Mouse (Mus musculus): ENCODE measurements around the gene Pdzd2. TPM values are rescaled to one million over a fixed set of nuclear protein-coding genes. Genes with fewer than 3 reads are reported as not detected.
A peak's percentile ranks its signal among the peaks of the same experiment; 100 is the strongest.

Gene Pdzd2
- polyA plus RNA-seq, 1 experiment from 2014 or later: 39.8 TPM

DNA sequence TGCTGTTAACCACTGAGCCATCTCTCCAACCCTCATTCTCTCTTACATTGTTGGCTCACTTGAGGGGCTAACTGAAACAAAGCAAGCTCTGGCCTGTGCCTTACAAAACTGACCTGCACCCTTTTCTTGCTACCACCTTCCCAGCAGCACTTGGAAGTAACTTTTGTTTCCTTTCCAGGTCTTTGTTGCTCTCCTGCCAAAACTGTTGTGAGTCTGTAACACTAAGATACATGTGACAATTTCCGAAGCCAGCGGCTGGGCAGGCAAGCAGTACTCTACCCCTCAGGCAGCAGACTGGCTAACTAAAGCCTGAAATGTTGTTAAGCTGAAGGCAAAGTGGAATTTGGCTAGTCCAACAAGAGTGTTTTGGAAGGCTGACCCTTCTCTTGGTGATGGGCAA lies 251.4 kb downstream of the Pdzd2 start:
- no peaks in the 10 kb centered on the region for H3K36me3 ChIP-seq
- H3K9me3 ChIP-seq: no peaks in the 10 kb centered on the region
- H3K4me2 ChIP-seq: no peak overlapping the region
- ATAC-seq (ENCODE audit: insufficient number of reproducible peaks, low FRiP score, low TSS enrichment, low read depth): no peak
- H3K4me1 ChIP-seq: peaks cover 11% of the 10 kb centered on the region
- H3K4me3 ChIP-seq: no peak overlapping the region
- 68% methylated on average over 2 of the region's 2 CpGs for WGBS
- no peak overlapping the region for H3K27ac ChIP-seq
- H3K27me3 ChIP-seq: no peaks in the 10 kb centered on the region
- no peak overlapping the region for H3K9ac ChIP-seq

- Histone ChIP-seq H3K27me3 (no peaks in the 10 kb centered on the region), H3K4me1 (peaks cover 17% of the 10 kb centered on the region), H3K36me3 (no peaks in the 10 kb centered on the region), H3K4me3 (no peak overlapping the region), H3K9me3 (no peaks in the 10 kb centered on the region), H3K27ac (no peak overlapping the region), H3K4me2 (no peak overlapping the region), H3K9ac (no peak overlapping the region)
- ATAC-seq (ENCODE audit: insufficient number of reproducible peaks, low FRiP score, low TSS enrichment, low read depth): no peak
- 44% methylated on average over 5 of the region's 5 CpGs for WGBS
These were observed 258.5 kb downstream of the Pdzd2 start for GRCm38 (mm10) chr15:12481261-12481660.

DNA sequence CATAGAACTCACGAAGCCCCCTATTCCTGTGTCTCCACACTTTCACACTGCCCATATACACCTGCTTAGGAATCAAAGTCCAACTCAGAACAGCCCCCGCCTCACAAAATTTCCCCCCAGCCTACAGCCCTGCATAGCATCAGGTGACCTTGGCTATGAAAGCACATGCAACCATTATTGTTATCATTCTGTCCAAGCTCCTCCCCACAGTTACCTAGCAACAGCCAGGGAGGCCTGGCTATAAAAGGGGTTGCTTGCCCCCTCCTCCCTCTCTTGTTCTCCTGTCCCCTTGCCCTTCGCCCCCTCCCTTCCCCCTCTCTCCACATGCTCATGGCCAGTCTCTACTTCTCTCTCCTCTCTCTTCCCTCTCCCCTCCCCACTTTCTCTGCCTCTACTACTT lies 259.4 kb downstream of the Pdzd2 start:
- H3K4me3 ChIP-seq: no peak overlapping the region
- no peak overlapping the region for H3K9ac ChIP-seq
- peaks cover 17% of the 10 kb centered on the region for H3K4me1 ChIP-seq
- H3K9me3 ChIP-seq: no peaks in the 10 kb centered on the region
- no peak overlapping the region for H3K4me2 ChIP-seq
- no peak overlapping the region for H3K27ac ChIP-seq
- ATAC-seq (ENCODE audit: insufficient number of reproducible peaks, low FRiP score, low TSS enrichment, low read depth): no peak
- H3K36me3 ChIP-seq: no peaks in the 10 kb centered on the region
- 72% methylated on average over 3 of the region's 3 CpGs for WGBS
- no peaks in the 10 kb centered on the region for H3K27me3 ChIP-seq

DNA sequence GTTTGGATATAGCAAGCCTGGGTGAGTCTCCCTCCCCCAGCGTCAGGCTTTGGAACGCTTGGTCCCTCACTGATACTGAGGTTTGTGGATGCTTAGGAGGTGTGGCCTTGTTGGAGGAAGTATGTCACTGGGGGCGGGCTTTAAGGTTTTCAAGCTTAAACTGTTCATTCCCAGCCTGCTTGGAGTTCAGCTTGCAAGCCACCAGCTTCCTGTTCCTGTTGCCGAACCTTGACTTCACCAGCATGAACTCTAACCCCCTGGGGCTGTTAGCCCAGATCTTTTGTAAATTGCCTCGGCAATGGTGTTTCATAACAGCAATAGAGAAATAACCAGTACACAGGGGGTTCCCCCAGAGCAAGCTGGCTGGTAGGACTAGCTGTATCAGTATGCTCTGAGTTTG lies 260.4 kb downstream of the Pdzd2 start:
- WGBS: 63% methylated on average over 5 of the region's 5 CpGs

DNA sequence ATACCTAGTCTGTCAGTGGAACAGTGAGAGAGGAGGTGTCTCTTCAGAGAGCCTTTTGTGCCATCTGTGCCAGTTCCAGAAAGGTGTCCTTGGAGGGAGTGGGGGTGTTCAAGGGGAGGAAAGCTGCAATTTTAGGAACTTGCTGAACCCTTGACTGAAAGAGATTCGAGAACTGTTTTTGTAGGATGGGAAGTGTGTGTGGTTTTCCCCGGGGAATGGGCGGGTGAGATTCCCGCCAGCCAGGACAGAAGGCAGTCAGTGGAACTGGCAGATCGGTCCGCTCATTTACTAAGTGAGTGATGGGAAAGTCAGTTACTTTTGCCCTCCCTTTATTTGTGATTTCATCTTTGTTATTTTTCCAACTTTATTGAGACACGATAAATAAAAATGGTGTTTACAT lies 266.1 kb downstream of the Pdzd2 start:
- Histone ChIP-seq H3K27me3 (no peaks in the 10 kb centered on the region), H3K9ac (no peak overlapping the region), H3K4me3 (no peak overlapping the region), H3K4me2 (no peak overlapping the region), H3K36me3 (no peaks in the 10 kb centered on the region), H3K4me1 (peaks cover 15% of the 10 kb centered on the region), H3K27ac (no peak overlapping the region), H3K9me3 (no peaks in the 10 kb centered on the region)
- ATAC-seq (ENCODE audit: insufficient number of reproducible peaks, low FRiP score, low TSS enrichment, low read depth): no peak
- WGBS: 75% methylated on average over 7 of the region's 7 CpGs

More for the DNA sequence above, 260.4 kb downstream of the Pdzd2 start:
- Histone ChIP-seq H3K9me3 (no peaks in the 10 kb centered on the region), H3K4me1 (peaks cover 17% of the 10 kb centered on the region), H3K9ac (no peak overlapping the region), H3K27me3 (no peaks in the 10 kb centered on the region), H3K4me2 (no peak overlapping the region), H3K27ac (no peak overlapping the region), H3K4me3 (no peak overlapping the region), H3K36me3 (no peaks in the 10 kb centered on the region)
- ATAC-seq (ENCODE audit: insufficient number of reproducible peaks, low FRiP score, low TSS enrichment, low read depth): no peak

DNA sequence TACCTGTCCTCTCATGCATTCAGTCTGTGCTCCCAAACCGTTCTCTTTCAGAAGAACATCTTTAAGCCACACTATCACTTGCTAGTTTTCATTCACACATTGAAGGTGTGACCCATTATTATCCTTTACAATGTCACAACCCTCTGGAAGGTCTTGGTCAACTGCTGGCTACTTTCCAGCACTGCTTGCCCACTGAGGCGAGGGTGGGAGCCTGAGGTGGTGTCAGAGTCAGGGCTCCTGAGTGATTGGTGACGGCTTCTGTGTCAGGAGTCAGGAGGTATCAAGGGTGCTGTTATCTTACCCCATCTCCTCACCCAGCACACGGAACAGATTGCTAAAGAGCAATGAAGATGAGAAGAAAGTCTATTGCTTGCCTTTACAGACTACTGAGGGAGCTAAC lies 267.1 kb downstream of the Pdzd2 start:
- 85% methylated on average over 4 of the region's 4 CpGs for WGBS
- peaks cover 15% of the 10 kb centered on the region for H3K4me1 ChIP-seq
- no peak overlapping the region for H3K4me2 ChIP-seq
- no peaks in the 10 kb centered on the region for H3K36me3 ChIP-seq
- no peaks in the 10 kb centered on the region for H3K9me3 ChIP-seq
- no peaks in the 10 kb centered on the region for H3K27me3 ChIP-seq
- ATAC-seq (ENCODE audit: insufficient number of reproducible peaks, low FRiP score, low TSS enrichment, low read depth): no peak
- H3K27ac ChIP-seq: no peak overlapping the region
- no peak overlapping the region for H3K9ac ChIP-seq
- H3K4me3 ChIP-seq: no peak overlapping the region

- Histone ChIP-seq H3K27ac (0 out of 2 replicates have a peak overlapping the region, but pooled peaks have one; percentile 27), H3K4me3 (no peak overlapping the region), H3K9me3 (no peaks in the 10 kb centered on the region), H3K27me3 (no peaks in the 10 kb centered on the region), H3K36me3 (no peaks in the 10 kb centered on the region), H3K4me1 (peaks cover 16% of the 10 kb centered on the region), H3K4me2 (no peak overlapping the region), H3K9ac (no peak overlapping the region)
- 52% methylated on average over 15 of the region's 15 CpGs for WGBS
- ATAC-seq (ENCODE audit: insufficient number of reproducible peaks, low FRiP score, low TSS enrichment, low read depth): no peak
These were observed 268.6 kb downstream of the Pdzd2 start for GRCm38 (mm10) chr15:12470900-12471838.

GRCm38 (mm10) chr15:12468625-12469024 lies 271.1 kb downstream of the Pdzd2 start:
- Histone ChIP-seq H3K36me3 (no peaks in the 10 kb centered on the region), H3K27me3 (no peaks in the 10 kb centered on the region), H3K9ac (no peak overlapping the region), H3K4me3 (no peak overlapping the region), H3K4me2 (no peak overlapping the region), H3K4me1 (peaks cover 24% of the 10 kb centered on the region), H3K27ac (0 out of 2 replicates have a peak overlapping the region, but pooled peaks have one; percentile 23), H3K9me3 (no peaks in the 10 kb centered on the region)
- no peak for ATAC-seq (ENCODE audit: insufficient number of reproducible peaks, low FRiP score, low TSS enrichment, low read depth)
- WGBS: 81% methylated on average over 5 of the region's 5 CpGs

GRCm38 (mm10) chr15:12465748-12466147 lies 274.0 kb downstream of the Pdzd2 start:
- Histone ChIP-seq H3K4me2 (no peak overlapping the region), H3K36me3 (no peaks in the 10 kb centered on the region), H3K4me3 (no peak overlapping the region), H3K9me3 (no peaks in the 10 kb centered on the region), H3K9ac (no peak overlapping the region), H3K27me3 (no peaks in the 10 kb centered on the region), H3K27ac (peak overlapping the region; percentile 59), H3K4me1 (peaks cover 16% of the 10 kb centered on the region)
- no peak for ATAC-seq (ENCODE audit: insufficient number of reproducible peaks, low FRiP score, low TSS enrichment, low read depth)
- 70% methylated on average over 8 of the region's 8 CpGs for WGBS

DNA sequence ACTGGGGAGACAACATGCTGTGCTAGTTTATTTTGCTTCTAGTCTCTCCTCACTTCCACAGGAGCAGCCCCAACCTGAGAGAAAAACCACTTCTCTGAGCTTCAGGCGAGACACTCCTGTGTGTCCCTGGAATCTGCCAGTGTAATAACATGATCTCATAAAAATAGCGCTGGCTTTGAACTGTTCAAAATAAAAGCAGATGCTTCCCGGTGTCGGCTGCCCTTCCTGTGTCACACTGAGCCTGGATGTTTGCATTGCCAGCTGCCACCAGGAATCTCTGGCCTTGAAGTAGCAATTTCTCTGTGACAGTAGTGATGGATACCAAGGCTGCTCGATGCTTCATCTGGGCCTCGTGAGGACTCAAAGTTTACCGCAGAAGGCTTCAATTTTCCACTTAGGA lies 282.9 kb downstream of the Pdzd2 start:
- ATAC-seq (ENCODE audit: insufficient number of reproducible peaks, low FRiP score, low TSS enrichment, low read depth): no peak
- WGBS: 17% methylated on average over 7 of the region's 7 CpGs

GRCm38 (mm10) chr15:12453343-12453742 lies 286.4 kb downstream of the Pdzd2 start:
- no peak overlapping the region for H3K4me2 ChIP-seq
- no peaks in the 10 kb centered on the region for H3K27me3 ChIP-seq
- H3K9me3 ChIP-seq: no peaks in the 10 kb centered on the region
- H3K4me3 ChIP-seq: no peak overlapping the region
- no peaks in the 10 kb centered on the region for H3K36me3 ChIP-seq
- WGBS: 95% methylated on average over 2 of the region's 2 CpGs
- H3K9ac ChIP-seq: no peak overlapping the region
- ATAC-seq (ENCODE audit: insufficient number of reproducible peaks, low FRiP score, low TSS enrichment, low read depth): no peak
- no peak overlapping the region for H3K27ac ChIP-seq
- H3K4me1 ChIP-seq: peaks cover 29% of the 10 kb centered on the region

More for the DNA sequence above, 282.9 kb downstream of the Pdzd2 start:
- Histone ChIP-seq H3K27me3 (no peaks in the 10 kb centered on the region), H3K4me3 (no peak overlapping the region), H3K4me1 (peaks cover 18% of the 10 kb centered on the region), H3K4me2 (no peak overlapping the region), H3K9me3 (no peaks in the 10 kb centered on the region), H3K36me3 (no peaks in the 10 kb centered on the region), H3K9ac (no peak overlapping the region), H3K27ac (no peak overlapping the region)

DNA sequence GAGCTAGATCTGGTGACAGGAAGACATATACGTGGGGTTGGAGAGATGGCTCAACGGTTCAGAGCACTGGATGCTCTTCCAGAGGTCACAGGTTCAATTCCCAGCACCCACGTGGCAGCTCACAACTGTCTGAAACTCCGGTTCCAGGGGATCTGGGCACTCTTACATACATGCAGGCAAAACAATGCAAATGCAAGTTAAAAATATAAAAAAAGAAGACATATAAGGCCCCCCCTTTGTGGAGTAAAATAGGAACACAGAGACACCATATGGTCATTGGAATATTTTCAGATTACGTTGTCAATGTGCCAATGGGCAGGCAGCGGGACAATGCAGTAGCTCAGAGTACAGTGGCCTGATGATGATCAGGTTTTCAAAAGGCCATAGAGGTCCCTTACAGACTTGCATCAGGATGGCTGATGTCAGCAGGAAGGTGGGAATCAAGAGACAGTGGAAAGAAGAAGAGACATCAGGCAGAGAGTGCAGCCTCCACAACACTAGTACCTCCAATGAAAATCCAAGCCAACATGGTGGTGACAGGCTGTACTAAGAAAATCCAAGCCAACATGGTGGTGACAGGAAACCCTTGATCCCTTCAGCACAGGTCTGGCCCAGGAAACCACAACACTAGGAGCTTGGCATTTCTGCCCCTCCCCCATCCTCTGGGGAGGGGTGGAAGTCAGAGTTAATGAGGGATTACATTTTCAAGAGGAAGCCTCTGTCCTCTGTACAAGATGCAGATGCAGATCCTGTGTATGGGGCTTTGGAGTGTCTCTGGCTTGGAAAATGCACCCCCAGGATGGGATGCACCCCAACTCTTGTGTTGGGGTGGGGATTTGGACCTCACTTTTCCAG lies 287.4 kb downstream of the Pdzd2 start:
- Histone ChIP-seq H3K27me3 (no peaks in the 10 kb centered on the region), H3K9ac (no peak overlapping the region), H3K9me3 (no peaks in the 10 kb centered on the region), H3K4me3 (no peak overlapping the region), H3K4me1 (peaks cover 33% of the 10 kb centered on the region), H3K36me3 (no peaks in the 10 kb centered on the region), H3K4me2 (no peak overlapping the region), H3K27ac (no peak overlapping the region; the same call in 1 of the 2 replicates)
- no peak for ATAC-seq (ENCODE audit: insufficient number of reproducible peaks, low FRiP score, low TSS enrichment, low read depth)
- 79% methylated on average over 6 of the region's 6 CpGs for WGBS

Data from limb, embryonic 15.5 days (tissue).